ENCODE assay signal across 8 mouse cellular contexts in the genomic region with DNA sequence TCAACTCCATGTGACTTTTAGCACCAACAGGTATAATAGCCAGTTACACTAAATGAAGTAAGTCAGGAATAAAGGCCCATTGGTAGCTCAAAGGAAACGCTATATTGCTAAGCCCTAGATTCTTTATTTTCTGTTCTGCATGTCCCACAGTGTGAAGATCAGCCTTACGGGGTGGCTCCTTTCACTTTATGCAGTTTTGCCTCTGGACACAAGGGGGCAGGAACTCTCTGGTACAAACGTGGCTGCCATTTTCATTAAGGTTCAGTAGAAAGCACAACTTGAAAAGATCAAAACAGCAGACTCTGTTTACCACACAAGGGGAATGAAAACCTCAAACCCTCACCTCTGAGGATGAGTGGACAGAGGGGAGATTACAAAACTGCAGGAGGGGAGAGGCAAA. TPM values are rescaled to one million over a fixed set of nuclear protein-coding genes. Genes with fewer than 3 reads are reported as not detected.
DNase-seq lines count a peak whose midpoint lies in the region; ATAC-seq lines count a peak whose summit lies in the region.

No protein-coding gene starts in this region.

- H3K27ac ChIP-seq in midbrain, embryonic 11.5 days (ENCODE audit: low read depth, low read length): no peak overlapping the region

- no peak for ATAC-seq in midbrain, embryonic 11.5 days (ENCODE audit: low FRiP score)

- DNase-seq in gastrocnemius, adult 18-20 months (ENCODE audit: low spot score): peak; percentile 13
- DNase-seq in gastrocnemius, postnatal 25 days: no peak
- peak; percentile 18 to 62 for DNase-seq in spleen, postnatal 4 days (ENCODE audit: low spot score in 2 of 2)
- DNase-seq in spleen, postnatal 36 days (ENCODE audit: low spot score in 2 of 2): no peak
- DNase-seq in c-Kit-positive CD71-positive TER-119-positive erythroid progenitor cells, embryonic 14.5 days (ENCODE audit: low spot score): peak; percentile 82
- DNase-seq in thymus, postnatal 14 days: peak; percentile 47
- no peak for DNase-seq in urinary bladder, adult 2 months (ENCODE audit: low spot score)
- no peak for DNase-seq in midbrain, embryonic 11.5 days (ENCODE audit: low spot score, missing footprints)

- H3K4me2 ChIP-seq in midbrain, embryonic 11.5 days: no peak overlapping the region

- H3K4me3 ChIP-seq in midbrain, embryonic 11.5 days (ENCODE audit: low read depth, low read length): no peak overlapping the region

- no peaks in the 10 kb centered on the region for H3K27me3 ChIP-seq in midbrain, embryonic 11.5 days (ENCODE audit: control insufficient read depth, insufficient read depth, low read length)

- no peaks in the 10 kb centered on the region for H3K36me3 ChIP-seq in midbrain, embryonic 11.5 days (ENCODE audit: control insufficient read depth, insufficient read depth, low read length)

- H3K9me3 ChIP-seq in midbrain, embryonic 11.5 days (ENCODE audit: control insufficient read depth, low read length): no peaks in the 10 kb centered on the region

- H3K4me1 ChIP-seq in midbrain, embryonic 11.5 days (ENCODE audit: control insufficient read depth, insufficient read depth, low read length): no peaks in the 10 kb centered on the region

- WGBS in midbrain, embryonic 11.5 days: 43% methylated on average over 3 of the region's 3 CpGs

- H3K9ac ChIP-seq in midbrain, embryonic 11.5 days (ENCODE audit: low read length): no peak overlapping the region

RNA-seq across cellular contexts. Expression of a gene that starts 40.9 kb away (rescaled TPM):
- total RNA-seq in gastrocnemius, adult 18-20 months (2021): 1 to 10 TPM in 1 of 2 experiments, under 1 TPM in 1; 0.69 to 1.4 TPM
- total RNA-seq in gastrocnemius, postnatal 25 days (2021): 1 to 10 TPM; 1.3 to 3.4 TPM
- 0.32 and 0.50 TPM in 2 replicates for polyA plus RNA-seq in urinary bladder, adult 2 months (2012; rRNA removed)
- polyA plus RNA-seq in midbrain, embryonic 11.5 days (2014; fragmentation: Nextera tagmentation; extraction: Ambion mirVana): 2.0 and 3.4 TPM in 2 replicates

Comparison
In these comparisons a context has a peak if more than half of its experiments do, and no peak if none do; other contexts are left out.
1. DNase-seq: peak in gastrocnemius, adult 18-20 months (single experiment), spleen, postnatal 4 days (2 of 2), c-Kit-positive CD71-positive TER-119-positive erythroid progenitor cells, embryonic 14.5 days (single experiment) and thymus, postnatal 14 days (single experiment); none in gastrocnemius, postnatal 25 days (single experiment), spleen, postnatal 36 days (0 of 2), urinary bladder, adult 2 months (single experiment) and midbrain, embryonic 11.5 days (single experiment).